ENCODE assay signal across 11 mouse cellular contexts in genomic region chr10:51945701-51946100, GRCm38 (mm10).
DNase-seq lines count a peak whose midpoint lies in the region; ATAC-seq lines count a peak whose summit lies in the region.
"Had no signal": no experiment of that assay in that cellular context is flagged by ENCODE, and none has a peak within 500 bp of the region (broad histone marks: within the 10 kb centered on the region; RNA-seq: fewer than 3 reads in every experiment).

No protein-coding gene starts in this region.

- H3K4me2 ChIP-seq in hindbrain, embryonic 11.5 days (replicated peaks; ENCODE audit: low read depth, low read length): no peak overlapping the region
- no peak overlapping the region for H3K4me2 ChIP-seq in hindbrain, embryonic 14.5 days (replicated peaks)
- no peak overlapping the region for H3K4me2 ChIP-seq in forebrain, embryonic 16.5 days (ENCODE audit: low read length)
- H3K4me2 ChIP-seq in limb, embryonic 15.5 days: no peak overlapping the region
- H3K4me2 ChIP-seq: midbrain, embryonic 12.5 days had no signal

- 47% methylated on average over 4 of the region's 4 CpGs for WGBS in hindbrain, embryonic 11.5 days
- WGBS in hindbrain, embryonic 14.5 days: 37% methylated on average over 4 of the region's 4 CpGs
- 36% methylated on average over 4 of the region's 4 CpGs for WGBS in embryonic facial prominence, embryonic 10.5 days
- WGBS in forebrain, embryonic 16.5 days: 25% methylated on average over 4 of the region's 4 CpGs
- WGBS in limb, embryonic 15.5 days: 36% methylated on average over 4 of the region's 4 CpGs

- no peaks in the 10 kb centered on the region for H3K4me1 ChIP-seq in hindbrain, embryonic 11.5 days (replicated peaks; ENCODE audit: control insufficient read depth, insufficient read depth, low read length)
- H3K4me1 ChIP-seq in hindbrain, embryonic 14.5 days (replicated peaks; ENCODE audit: control insufficient read depth, insufficient read depth, low read length): no peaks in the 10 kb centered on the region
- H3K4me1 ChIP-seq in embryonic facial prominence, embryonic 10.5 days: peaks cover 16% of the 10 kb centered on the region
- peaks cover 3% of the 10 kb centered on the region; the same call in 1 of the 2 replicates for H3K4me1 ChIP-seq in forebrain, embryonic 16.5 days (replicated peaks; ENCODE audit: control insufficient read depth, insufficient read depth, low read length)
- no peaks in the 10 kb centered on the region for H3K4me1 ChIP-seq in limb, embryonic 15.5 days
- H3K4me1 ChIP-seq: midbrain, embryonic 12.5 days had no signal

- no peak for DNase-seq in hindbrain, embryonic 11.5 days (ENCODE audit: low spot score)
- no peak for DNase-seq in hindbrain, embryonic 14.5 days (ENCODE audit: low spot score)
- DNase-seq in embryonic facial prominence, embryonic 10.5 days (ENCODE audit: low spot score): peak; percentile 31
- DNase-seq in testis, postnatal 14 days (ENCODE audit: low spot score): no peak
- DNase-seq: adrenal gland, adult 8-10 months; kidney, postnatal 36 days had no signal

- H3K9me3 ChIP-seq in hindbrain, embryonic 11.5 days (ENCODE audit: control insufficient read depth, low read length): no peaks in the 10 kb centered on the region
- no peaks in the 10 kb centered on the region for H3K9me3 ChIP-seq in hindbrain, embryonic 14.5 days (ENCODE audit: control insufficient read depth, low read length)
- no peaks in the 10 kb centered on the region for H3K9me3 ChIP-seq in embryonic facial prominence, embryonic 10.5 days
- H3K9me3 ChIP-seq in forebrain, embryonic 16.5 days (ENCODE audit: control insufficient read depth, low read length): no peaks in the 10 kb centered on the region
- H3K9me3 ChIP-seq in limb, embryonic 15.5 days: no peaks in the 10 kb centered on the region
- H3K9me3 ChIP-seq: hindbrain, embryonic 10.5 days; midbrain, embryonic 12.5 days had no signal

- H3K27ac ChIP-seq in hindbrain, embryonic 11.5 days (ENCODE audit: low read depth, low read length): no peak overlapping the region
- H3K27ac ChIP-seq in hindbrain, embryonic 14.5 days: no peak overlapping the region
- no peak overlapping the region for H3K27ac ChIP-seq in embryonic facial prominence, embryonic 10.5 days (replicated peaks)
- no peak overlapping the region for H3K27ac ChIP-seq in forebrain, embryonic 16.5 days (ENCODE audit: low read length)
- no peak overlapping the region for H3K27ac ChIP-seq in limb, embryonic 15.5 days
- H3K27ac ChIP-seq: hindbrain, embryonic 10.5 days; midbrain, embryonic 12.5 days had no signal

- no peaks in the 10 kb centered on the region for H3K36me3 ChIP-seq in hindbrain, embryonic 11.5 days (ENCODE audit: control insufficient read depth, insufficient read depth, low read length)
- no peaks in the 10 kb centered on the region for H3K36me3 ChIP-seq in hindbrain, embryonic 14.5 days (replicated peaks; ENCODE audit: control insufficient read depth, insufficient read depth)
- no peaks in the 10 kb centered on the region for H3K36me3 ChIP-seq in embryonic facial prominence, embryonic 10.5 days (replicated peaks)
- H3K36me3 ChIP-seq in forebrain, embryonic 16.5 days (ENCODE audit: control insufficient read depth, insufficient read depth): no peaks in the 10 kb centered on the region
- H3K36me3 ChIP-seq in limb, embryonic 15.5 days: no peaks in the 10 kb centered on the region
- H3K36me3 ChIP-seq: hindbrain, embryonic 10.5 days; midbrain, embryonic 12.5 days had no signal

- ATAC-seq in hindbrain, embryonic 11.5 days (ENCODE audit: low FRiP score): peak; percentile 65; the same call in 1 of the 2 replicates
- ATAC-seq in hindbrain, embryonic 14.5 days (ENCODE audit: low FRiP score): no peak
- ATAC-seq in forebrain, embryonic 16.5 days: peak; percentile 61; the same call in 1 of the 2 replicates
- ATAC-seq in limb, embryonic 15.5 days (ENCODE audit: insufficient number of reproducible peaks, low FRiP score, low TSS enrichment, low read depth): peak; percentile 68
- ATAC-seq in monocyte, adult 5-6 weeks (replicated peaks; ENCODE audit: insufficient number of reproducible peaks, low FRiP score, low TSS enrichment, poor library complexity, severe bottlenecking): no peak

- no peak overlapping the region for H3K4me3 ChIP-seq in hindbrain, embryonic 11.5 days (ENCODE audit: low read depth, low read length)
- H3K4me3 ChIP-seq in hindbrain, embryonic 14.5 days (replicated peaks; ENCODE audit: low read length): no peak overlapping the region
- H3K4me3 ChIP-seq in embryonic facial prominence, embryonic 10.5 days: no peak overlapping the region
- H3K4me3 ChIP-seq in forebrain, embryonic 16.5 days (replicated peaks; ENCODE audit: low read length): no peak overlapping the region
- H3K4me3 ChIP-seq in limb, embryonic 15.5 days: no peak overlapping the region
- H3K4me3 ChIP-seq: hindbrain, embryonic 10.5 days; midbrain, embryonic 12.5 days had no signal

- no peaks in the 10 kb centered on the region for H3K27me3 ChIP-seq in hindbrain, embryonic 11.5 days (ENCODE audit: control insufficient read depth, insufficient read depth, low read length)
- H3K27me3 ChIP-seq in hindbrain, embryonic 14.5 days (ENCODE audit: control insufficient read depth, insufficient read depth, low read length): no peaks in the 10 kb centered on the region
- no peaks in the 10 kb centered on the region for H3K27me3 ChIP-seq in embryonic facial prominence, embryonic 10.5 days (replicated peaks; ENCODE audit: low read depth, poor library complexity, severe bottlenecking)
- H3K27me3 ChIP-seq in forebrain, embryonic 16.5 days (replicated peaks; ENCODE audit: control insufficient read depth, insufficient read depth, low read length): no peaks in the 10 kb centered on the region
- no peaks in the 10 kb centered on the region for H3K27me3 ChIP-seq in limb, embryonic 15.5 days
- H3K27me3 ChIP-seq: midbrain, embryonic 12.5 days had no signal

- H3K9ac ChIP-seq in hindbrain, embryonic 11.5 days (ENCODE audit: low read depth, low read length): no peak overlapping the region
- H3K9ac ChIP-seq in hindbrain, embryonic 14.5 days: no peak overlapping the region
- no peak overlapping the region for H3K9ac ChIP-seq in forebrain, embryonic 16.5 days (replicated peaks; ENCODE audit: low read depth, low read length)
- H3K9ac ChIP-seq in limb, embryonic 15.5 days: no peak overlapping the region
- H3K9ac ChIP-seq: midbrain, embryonic 12.5 days had no signal

Comparison
In these comparisons a context has a peak if more than half of its experiments do, and no peak if none do; other contexts are left out.
1. ATAC-seq: peak in hindbrain, embryonic 11.5 days (single experiment), forebrain, embryonic 16.5 days (single experiment) and limb, embryonic 15.5 days (single experiment); none in hindbrain, embryonic 14.5 days (single experiment) and monocyte, adult 5-6 weeks (single experiment).